Mouse (Mus musculus): ENCODE data around the gene D030056L22Rik. TPM values are rescaled to one million over a fixed set of nuclear protein-coding genes. Genes with fewer than 3 reads are reported as not detected.

The D030056L22Rik gene
- total RNA-seq, 1 experiment from 2014 or later, result 11.8 TPM

- no peak for ATAC-seq (replicated peaks; ENCODE audit: insufficient number of reproducible peaks, low FRiP score, low TSS enrichment, poor library complexity, severe bottlenecking)
These were observed 7.3 kb downstream of the D030056L22Rik start for GRCm38 (mm10) chr19:18720337-18720736.

- no peak for ATAC-seq (replicated peaks; ENCODE audit: insufficient number of reproducible peaks, low FRiP score, low TSS enrichment, poor library complexity, severe bottlenecking)
These were observed 12.2 kb downstream of the D030056L22Rik start for GRCm38 (mm10) chr19:18725186-18725585.

GRCm38 (mm10) chr19:18730255-18730654, 17.3 kb downstream of the D030056L22Rik start:
- no peak for ATAC-seq (replicated peaks; ENCODE audit: insufficient number of reproducible peaks, low FRiP score, low TSS enrichment, poor library complexity, severe bottlenecking)

- no peak for ATAC-seq (replicated peaks; ENCODE audit: insufficient number of reproducible peaks, low FRiP score, low TSS enrichment, poor library complexity, severe bottlenecking)
These were observed 18.1 kb downstream of the D030056L22Rik start for GRCm38 (mm10) chr19:18731077-18731476.

GRCm38 (mm10) chr19:18735901-18736300, 22.9 kb downstream of the D030056L22Rik start:
- no peak for ATAC-seq (replicated peaks; ENCODE audit: insufficient number of reproducible peaks, low FRiP score, low TSS enrichment, poor library complexity, severe bottlenecking)

GRCm38 (mm10) chr19:18739146-18739545, 26.2 kb downstream of the D030056L22Rik start:
- no peak for ATAC-seq (replicated peaks; ENCODE audit: insufficient number of reproducible peaks, low FRiP score, low TSS enrichment, poor library complexity, severe bottlenecking)

GRCm38 (mm10) chr19:18743946-18744345, 31.0 kb downstream of the D030056L22Rik start:
- ATAC-seq (replicated peaks; ENCODE audit: insufficient number of reproducible peaks, low FRiP score, low TSS enrichment, poor library complexity, severe bottlenecking), result no peak

GRCm38 (mm10) chr19:18746576-18747340, 33.8 kb downstream of the D030056L22Rik start:
- no peak for ATAC-seq (replicated peaks; ENCODE audit: insufficient number of reproducible peaks, low FRiP score, low TSS enrichment, poor library complexity, severe bottlenecking)

- ATAC-seq (replicated peaks; ENCODE audit: insufficient number of reproducible peaks, low FRiP score, low TSS enrichment, poor library complexity, severe bottlenecking), result no peak
These were observed 34.4 kb downstream of the D030056L22Rik start for GRCm38 (mm10) chr19:18747379-18747778.

GRCm38 (mm10) chr19:18749598-18750339, 36.8 kb downstream of the D030056L22Rik start, which contains the start of gene Trpm6:
Gene Trpm6 (plus strand): TSS chr19:18749983.
- no peak for ATAC-seq (replicated peaks; ENCODE audit: insufficient number of reproducible peaks, low FRiP score, low TSS enrichment, poor library complexity, severe bottlenecking)

GRCm38 (mm10) chr19:18757191-18757590, 44.2 kb downstream of the D030056L22Rik start:
- no peak for ATAC-seq (replicated peaks; ENCODE audit: insufficient number of reproducible peaks, low FRiP score, low TSS enrichment, poor library complexity, severe bottlenecking)

GRCm38 (mm10) chr19:18757706-18758105, 44.7 kb downstream of the D030056L22Rik start:
- no peak for ATAC-seq (replicated peaks; ENCODE audit: insufficient number of reproducible peaks, low FRiP score, low TSS enrichment, poor library complexity, severe bottlenecking)

- ATAC-seq (replicated peaks; ENCODE audit: insufficient number of reproducible peaks, low FRiP score, low TSS enrichment, poor library complexity, severe bottlenecking), result no peak
These were observed 45.3 kb downstream of the D030056L22Rik start for GRCm38 (mm10) chr19:18758269-18758668.

- no peak for ATAC-seq (replicated peaks; ENCODE audit: insufficient number of reproducible peaks, low FRiP score, low TSS enrichment, poor library complexity, severe bottlenecking)
These were observed 45.9 kb downstream of the D030056L22Rik start for GRCm38 (mm10) chr19:18758916-18759315.

- ATAC-seq (replicated peaks; ENCODE audit: insufficient number of reproducible peaks, low FRiP score, low TSS enrichment, poor library complexity, severe bottlenecking), result no peak
These were observed 53.4 kb downstream of the D030056L22Rik start for GRCm38 (mm10) chr19:18766399-18766798.

Other genes starting within 250 kb of the D030056L22Rik start
- gene Ostf1, start 81.4 kb upstream of the D030056L22Rik start, total RNA-seq (2017), result 458 to 713 TPM (median 609 TPM) in 3 replicates
- 7.0 to 19.9 TPM (median 7.7 TPM) in 3 replicates for gene Nmrk1, start 81.2 kb upstream of the D030056L22Rik start, total RNA-seq (2017)
- gene Carnmt1, start 42.4 kb upstream of the D030056L22Rik start, total RNA-seq (2017), result 6.6 to 20.4 TPM (median 15.4 TPM) in 3 replicates
- not detected in 3 replicates for gene Trpm6, start 36.8 kb downstream of the D030056L22Rik start, total RNA-seq (2017)